27 mouse cellular contexts compared by ENCODE assay signal in the genomic region with DNA sequence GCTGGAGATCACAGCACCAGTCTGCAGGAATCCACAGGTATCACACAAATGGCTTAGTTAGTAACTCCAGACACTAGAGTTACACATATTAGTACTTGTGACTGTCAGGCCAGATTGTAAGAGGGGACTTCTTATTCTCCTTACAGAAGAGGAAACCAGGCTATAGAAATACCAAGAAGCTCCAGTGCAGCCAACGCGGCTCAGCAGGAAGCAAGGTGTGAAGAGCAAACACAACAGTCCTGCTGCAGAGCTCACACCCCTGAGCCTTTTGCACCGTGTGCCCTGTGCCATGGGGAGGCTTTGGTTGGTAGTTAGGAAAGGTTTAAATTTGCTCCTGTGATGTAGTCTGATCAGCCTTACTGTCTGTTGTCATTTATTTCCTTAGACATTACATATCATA.
"Had no signal": no experiment of that assay in that cellular context is flagged by ENCODE, and none has a peak within 500 bp of the region (broad histone marks: within the 10 kb centered on the region; RNA-seq: fewer than 3 reads in every experiment).

No protein-coding gene starts in this region.

- H3K27me3 ChIP-seq: embryonic facial prominence, embryonic 12.5 days; embryonic facial prominence, embryonic 13.5 days; embryonic facial prominence, embryonic 15.5 days; forebrain, embryonic 12.5 days; forebrain, embryonic 13.5 days; forebrain, embryonic 15.5 days had no signal

- DNase-seq: cerebellum, adult 8-10 months; cerebellum, adult 9-10 months; cerebellum, adult 9-11 months; cerebellum, postnatal 10 days; cerebellum, postnatal 14 days; cerebellum, postnatal 25 days; cerebellum, postnatal 36 days; forebrain, postnatal 0 days; gastrocnemius, adult 2 months; gastrocnemius, postnatal 10 days; gastrocnemius, postnatal 14 days; gastrocnemius, postnatal 25 days; gastrocnemius, postnatal 36 days; heart, adult 11 months; heart, adult 18-20 months; heart, adult 2 months had no signal

- H3K36me3 ChIP-seq: embryonic facial prominence, embryonic 12.5 days; embryonic facial prominence, embryonic 15.5 days; forebrain, embryonic 15.5 days had no signal

- H3K27ac ChIP-seq: embryonic facial prominence, embryonic 10.5 days; embryonic facial prominence, embryonic 12.5 days; embryonic facial prominence, embryonic 13.5 days; embryonic facial prominence, embryonic 15.5 days; forebrain, embryonic 10.5 days; forebrain, embryonic 12.5 days; forebrain, embryonic 13.5 days; forebrain, embryonic 15.5 days; gastrocnemius, adult 2 months; heart, adult 2 months had no signal

- H3K4me1 ChIP-seq: embryonic facial prominence, embryonic 15.5 days; forebrain, embryonic 15.5 days had no signal

- ATAC-seq: forebrain, embryonic 13.5 days; forebrain, embryonic 14.5 days; forebrain, embryonic 15.5 days; forebrain, embryonic 16.5 days; forebrain, postnatal 0 days had no signal

- H3K4me3 ChIP-seq: embryonic facial prominence, embryonic 10.5 days; embryonic facial prominence, embryonic 12.5 days; embryonic facial prominence, embryonic 13.5 days; embryonic facial prominence, embryonic 15.5 days; erythroblast, embryonic 14.5 days; forebrain, embryonic 10.5 days; forebrain, embryonic 12.5 days; forebrain, embryonic 13.5 days; forebrain, embryonic 15.5 days; gastrocnemius, adult 2 months; heart, adult 2 months had no signal
